Mouse (Mus musculus): ENCODE measurements at regions not wholly inside any gene's neighbourhood (a gene's known extent, or its start where the extent isn't known, plus 50 kb on each side); places are given as distances from the start of the nearest gene placed in this dataset.

GRCm38 (mm10) chr3:40458490-40458889 lies 72.6 kb upstream of the Intu start:
- no peak for DNase-seq (ENCODE audit: low spot score in 2 of 2)

GRCm38 (mm10) chr3:40463446-40463845 lies 67.6 kb upstream of the Intu start:
- DNase-seq (ENCODE audit: low spot score in 2 of 2) = no peak

GRCm38 (mm10) chr3:40470101-40470500 lies 61.0 kb upstream of the Intu start:
- no peak for DNase-seq (ENCODE audit: low spot score in 2 of 2)

GRCm38 (mm10) chr3:40472766-40473165 lies 58.3 kb upstream of the Intu start:
- no peak for DNase-seq (ENCODE audit: low spot score in 2 of 2)

- no peak for DNase-seq (ENCODE audit: low spot score in 2 of 2)
These were observed 50.7 kb upstream of the Intu start for GRCm38 (mm10) chr3:40480258-40480951.
